Mouse (Mus musculus) MEL (cell line): ENCODE results near the gene Gm6583. TPM values are rescaled to one million over a fixed set of nuclear protein-coding genes. Genes with fewer than 3 reads are reported as not detected.

Source experiments
- DNase-seq: peaks from one replicate; pipeline ENCODE4 v3.0.0; 2011; ENCODE audit warnings: low read depth, low spot score
- H3K27ac ChIP-seq: 2 replicates; pipeline ENCODE4 v1.5.1; 2012; ENCODE audit warnings: low read depth, mild to moderate bottlenecking, control low read depth, low read length, moderate library complexity; ENCODE audit not compliant: control insufficient read depth
- H3K27me3 ChIP-seq, 2 experiments: fragments of 150-350 bp in 1 of 2; sonication (generic) in 1 of 2; 2 replicates each; pipeline ENCODE4 v1.6.1; 2012; ENCODE audit warnings: low read length in 2 of 2, mild to moderate bottlenecking in 2 of 2, improper control_type of control experiment in 1 of 2, moderate library complexity in 1 of 2; ENCODE audit not compliant: insufficient read depth in 2 of 2, control insufficient read depth in 1 of 2
- H3K36me3 ChIP-seq, 2 experiments: 2 replicates each; pipeline ENCODE4 v1.6.1; 2012 to 2014; ENCODE audit warnings: low read length in 2 of 2, improper control_type of control experiment in 1 of 2, inconsistent platforms in 1 of 2, mild to moderate bottlenecking in 1 of 2; ENCODE audit not compliant: insufficient read depth in 2 of 2, control insufficient read depth in 1 of 2
- H3K4me1 ChIP-seq, 2 experiments: fragments of 150-350 bp in 1 of 2; sonication (generic) in 1 of 2; 2 replicates each; pipeline ENCODE4 v1.6.1; 2012; ENCODE audit warnings: low read length in 2 of 2, improper control_type of control experiment in 1 of 2, mild to moderate bottlenecking in 1 of 2; ENCODE audit not compliant: insufficient read depth in 2 of 2, control insufficient read depth in 1 of 2
- H3K4me3 ChIP-seq, 2 experiments: fragments of 150-350 bp in 1 of 2; sonication (generic) in 1 of 2; 2 replicates each; pipeline ENCODE4 v1.5.1; 2012; ENCODE audit warnings: low read depth in 2 of 2, low read length in 2 of 2, mild to moderate bottlenecking in 2 of 2, moderate library complexity in 2 of 2, control low read depth in 1 of 2, improper control_type of control experiment in 1 of 2; ENCODE audit not compliant: control insufficient read depth in 1 of 2, insufficient read depth in 1 of 2
- H3K79me2 ChIP-seq: 2 replicates; pipeline ENCODE4 v1.6.1; 2012; ENCODE audit warnings: mild to moderate bottlenecking, low read length, moderate library complexity; ENCODE audit not compliant: control insufficient read depth, poor library complexity, insufficient read depth
- H3K9ac ChIP-seq: 2 replicates; pipeline ENCODE4 v1.6.1; 2012; ENCODE audit warnings: low read depth, mild to moderate bottlenecking, control low read depth, low read length, moderate library complexity; ENCODE audit not compliant: control insufficient read depth, poor library complexity, severe bottlenecking
- H3K9me3 ChIP-seq: fragments of 150-350 bp; sonication (generic); replicated peaks from 2 replicates; pipeline ENCODE4 v1.6.1; 2012; ENCODE audit warnings: mild to moderate bottlenecking, low read length, improper control_type of control experiment, moderate library complexity; ENCODE audit not compliant: insufficient read depth
- BHLHE40 ChIP-seq: IDR thresholded peaks from 2 replicates; pipeline ENCODE4 v1.6.1; 2012; ENCODE audit warnings: low read depth, mild to moderate bottlenecking, inconsistent platforms, low read length, improper control_type of control experiment, borderline replicate concordance
- CHD2 ChIP-seq: IDR thresholded peaks from 2 replicates; pipeline ENCODE4 v1.6.1; 2011; ENCODE audit warnings: low read length, improper control_type of control experiment
- E2F4 ChIP-seq: IDR thresholded peaks from 2 replicates; pipeline ENCODE4 v1.6.1; 2011; ENCODE audit warnings: low read depth, low read length, improper control_type of control experiment, borderline replicate concordance
- ETS1 ChIP-seq: IDR thresholded peaks from 2 replicates; pipeline ENCODE4 v1.6.1; 2012; ENCODE audit warnings: low read depth, mild to moderate bottlenecking, inconsistent platforms, low read length, improper control_type of control experiment, moderate library complexity
- HCFC1 ChIP-seq: IDR thresholded peaks from 2 replicates; pipeline ENCODE4 v1.6.1; 2012; ENCODE audit warnings: low read depth, mild to moderate bottlenecking, inconsistent platforms, low read length, improper control_type of control experiment, moderate library complexity
- KAT2A ChIP-seq: conservative IDR thresholded peaks from 2 replicates; pipeline ENCODE4 v1.6.1; 2012; ENCODE audit warnings: low read depth, low read length, improper control_type of control experiment, inconsistent platforms
- MAFK ChIP-seq: IDR thresholded peaks from 2 replicates; pipeline ENCODE4 v1.6.1; 2011; ENCODE audit warnings: low read depth, mild to moderate bottlenecking, low read length, improper control_type of control experiment, borderline replicate concordance
- MEF2A ChIP-seq: IDR thresholded peaks from 2 replicates; pipeline ENCODE4 v1.6.1; 2014; ENCODE audit warnings: low read depth, mild to moderate bottlenecking, inconsistent platforms, low read length, improper control_type of control experiment; ENCODE audit not compliant: poor library complexity, insufficient replicate concordance, severe bottlenecking; ENCODE audit errors: extremely low read depth
- MYB ChIP-seq: IDR thresholded peaks from 2 replicates; pipeline ENCODE4 v1.6.1; 2011; ENCODE audit warnings: mild to moderate bottlenecking, low read depth, low read length, improper control_type of control experiment
- MYC ChIP-seq: IDR thresholded peaks from 2 replicates; pipeline ENCODE4 v1.6.1; 2011; ENCODE audit warnings: low read depth, mild to moderate bottlenecking, low read length, improper control_type of control experiment, moderate library complexity
- NRF1 ChIP-seq: IDR thresholded peaks from 2 replicates; pipeline ENCODE4 v1.6.1; 2014; ENCODE audit warnings: low read depth, mild to moderate bottlenecking, inconsistent platforms, low read length, improper control_type of control experiment, moderate library complexity; ENCODE audit not compliant: poor library complexity, insufficient read depth, severe bottlenecking
- POLR2A ChIP-seq, 2 experiments: IDR thresholded peaks; 2 replicates each; pipeline ENCODE4 v1.6.1; 2011 to 2012; ENCODE audit warnings: low read length in 2 of 2, mild to moderate bottlenecking in 2 of 2, control low read depth in 1 of 2, improper control_type of control experiment in 1 of 2, low read depth in 1 of 2, moderate library complexity in 1 of 2; ENCODE audit not compliant: control insufficient read depth in 1 of 2, insufficient read depth in 1 of 2, poor library complexity in 1 of 2
- RCOR1 ChIP-seq: IDR thresholded peaks from 2 replicates; pipeline ENCODE4 v1.6.1; 2012; ENCODE audit warnings: low read depth, mild to moderate bottlenecking, inconsistent platforms, low read length, improper control_type of control experiment
- SMC3 ChIP-seq: IDR thresholded peaks from 2 replicates; pipeline ENCODE4 v1.6.1; 2011; ENCODE audit warnings: low read depth, low read length, improper control_type of control experiment
- TAL1 ChIP-seq: IDR thresholded peaks from 2 replicates; pipeline ENCODE4 v1.6.1; 2012; ENCODE audit warnings: mild to moderate bottlenecking, inconsistent platforms, low read length, moderate library complexity, mixed read lengths
- USF1 ChIP-seq: IDR thresholded peaks from 2 replicates; pipeline ENCODE4 v1.6.1; 2014; ENCODE audit warnings: low read depth, mild to moderate bottlenecking, inconsistent platforms, low read length, improper control_type of control experiment, moderate library complexity
- ZC3H11A ChIP-seq: IDR thresholded peaks from 2 replicates; pipeline ENCODE4 v1.6.1; 2012; ENCODE audit warnings: low read depth, mild to moderate bottlenecking, inconsistent platforms, low read length, improper control_type of control experiment
- ZKSCAN1 ChIP-seq: IDR thresholded peaks from 2 replicates; pipeline ENCODE4 v1.6.1; 2012; ENCODE audit warnings: low read depth, mild to moderate bottlenecking, inconsistent platforms, low read length, improper control_type of control experiment, moderate library complexity
- polyA plus RNA-seq, 2 experiments: library from polyadenylated mRNA; stranded (reverse) in 1 of 2; unstranded in 1 of 2; fragments of >175 nt in 1 of 2; fragments of >200 nt in 1 of 2; gene quantifications; 2 replicates each; pipeline versions ENCODE4 v1.2.1 to v1.2.4; 2012; ENCODE audit warnings: low replicate concordance in 2 of 2, low read depth in 1 of 2; ENCODE audit not compliant: insufficient read length in 2 of 2, insufficient read depth in 1 of 2, missing spikeins in 1 of 2
- total RNA-seq: library from RNA; depleted of rRNA; stranded (reverse); fragments of 300-350 nt; gene quantifications from 2 replicates; pipeline ENCODE4 v1.2.3, GENCODE M21; 2012

Gm6583 gene
- total and polyA plus RNA-seq, 3 experiments, result 0.04 to 0.11 TPM; not detected in 1

DNA sequence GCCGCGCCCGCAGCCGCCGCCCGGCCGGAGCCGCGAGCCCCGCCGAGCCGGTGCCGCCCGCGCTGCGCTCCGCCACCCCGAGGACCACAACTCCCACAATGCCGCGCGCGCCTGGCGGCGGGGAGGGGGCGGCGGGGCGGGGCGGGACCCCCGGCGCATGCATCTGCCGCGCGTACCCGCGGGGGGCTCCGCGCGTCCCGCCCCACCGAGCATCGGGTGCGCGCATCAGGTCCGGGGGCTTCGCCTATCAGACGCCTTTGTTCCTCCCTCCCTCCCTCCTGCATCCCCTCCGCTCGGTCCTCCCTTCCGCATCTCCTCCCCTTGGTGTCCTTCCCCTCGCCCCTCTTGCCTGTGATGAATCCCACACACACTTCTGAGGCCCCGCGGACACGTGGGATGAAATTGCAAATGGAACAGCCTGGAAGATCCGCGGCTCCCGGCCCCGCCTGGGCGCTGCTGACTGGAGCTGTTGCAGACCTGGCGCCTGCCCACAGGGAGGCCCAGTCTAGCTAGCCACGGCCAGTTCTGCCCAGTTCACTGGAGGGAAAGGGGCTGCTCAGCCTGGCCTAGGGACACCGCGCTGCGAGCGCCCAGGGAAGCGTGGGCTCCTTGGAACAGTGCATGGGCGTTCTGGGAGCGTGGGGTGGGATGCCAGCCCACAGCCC is 39.1 kb upstream of the Gm6583 start, which contains the start of gene Asphd2:
Gene Asphd2, minus strand, starts transcription at position 88 of the 665 bp plus-strand sequence.
- Histone ChIP-seq H3K27me3 (no peaks in the 10 kb centered on the region), H3K9ac (no peak within 1 kb of the TSS), H3K36me3 (no peaks in the 10 kb centered on the region), H3K9me3 (no peaks in the 10 kb centered on the region), H3K79me2 (no peaks in the 10 kb centered on the region), H3K4me3 (no peak within 1 kb of the TSS), H3K27ac (no peak within 1 kb of the TSS), H3K4me1 (no peaks in the 10 kb centered on the region)
- no peak for DNase-seq
- TF ChIP-seq NRF1, result no peak
- no peak for TF ChIP-seq TAL1
- TF ChIP-seq BHLHE40, result no peak
- TF ChIP-seq RCOR1, result no peak
- TF ChIP-seq SMC3, result no peak
- no peak for TF ChIP-seq ZC3H11A
- TF ChIP-seq CHD2, result no peak
- TF ChIP-seq MEF2A, result no peak
- no peak for TF ChIP-seq ZKSCAN1
- TF ChIP-seq USF1, result no peak
- TF ChIP-seq KAT2A, result no peak
- TF ChIP-seq POLR2A (IDR thresholded peaks at IDR 0.05; ENCODE audit: control insufficient read depth in 1 of 2, insufficient read depth in 1 of 2, low read depth in 1 of 2, low read length in 2 of 2, poor library complexity in 1 of 2), result no peak

DNA sequence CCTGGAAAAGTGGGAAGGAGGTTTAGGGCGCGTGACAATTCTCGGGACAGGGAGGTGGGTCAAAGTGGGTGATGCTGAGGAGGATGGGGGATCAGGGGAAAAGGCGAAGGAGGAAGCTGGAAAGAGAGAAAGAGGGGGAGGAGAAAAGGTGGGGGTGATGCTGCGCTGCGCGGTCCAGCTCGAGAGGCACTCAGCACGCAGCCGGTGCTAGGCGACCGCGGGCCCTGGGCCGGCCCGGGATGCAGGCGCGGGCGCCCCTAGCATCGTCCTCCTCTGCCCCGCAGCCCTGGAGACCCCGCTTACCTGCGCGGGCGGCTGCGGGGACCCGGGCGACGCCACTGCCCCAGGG is 38.6 kb upstream of the Gm6583 start:
- Histone ChIP-seq H3K36me3 (no peaks in the 10 kb centered on the region), H3K4me3 (no peak overlapping the region), H3K79me2 (no peaks in the 10 kb centered on the region), H3K27ac (no peak overlapping the region), H3K9me3 (no peaks in the 10 kb centered on the region), H3K9ac (no peak overlapping the region), H3K27me3 (no peaks in the 10 kb centered on the region), H3K4me1 (no peaks in the 10 kb centered on the region)
- no peak for DNase-seq
- TF ChIP-seq MYC (no peak), MYB (no peak), ETS1 (no peak), MEF2A (no peak), POLR2A (IDR thresholded peaks at IDR 0.05; ENCODE audit: control insufficient read depth in 1 of 2, insufficient read depth in 1 of 2, low read depth in 1 of 2, low read length in 2 of 2, poor library complexity in 1 of 2) (no peak), HCFC1 (no peak), E2F4 (no peak), ZKSCAN1 (no peak), MAFK (no peak)
